Mouse (Mus musculus) T-helper 1 cell (primary cell): Measurements from ENCODE around the gene Otulin.

ENCODE experiments used
- in situ Hi-C: fragments of 300-600 bp; cut with MboI, MseI; formaldehyde crosslinking; loops from one replicate; pipeline ENCODE4 v1.15.1; 2025; ENCODE audit warnings: high pct_unique_total_duplicates

Gene Otulin

DNA sequence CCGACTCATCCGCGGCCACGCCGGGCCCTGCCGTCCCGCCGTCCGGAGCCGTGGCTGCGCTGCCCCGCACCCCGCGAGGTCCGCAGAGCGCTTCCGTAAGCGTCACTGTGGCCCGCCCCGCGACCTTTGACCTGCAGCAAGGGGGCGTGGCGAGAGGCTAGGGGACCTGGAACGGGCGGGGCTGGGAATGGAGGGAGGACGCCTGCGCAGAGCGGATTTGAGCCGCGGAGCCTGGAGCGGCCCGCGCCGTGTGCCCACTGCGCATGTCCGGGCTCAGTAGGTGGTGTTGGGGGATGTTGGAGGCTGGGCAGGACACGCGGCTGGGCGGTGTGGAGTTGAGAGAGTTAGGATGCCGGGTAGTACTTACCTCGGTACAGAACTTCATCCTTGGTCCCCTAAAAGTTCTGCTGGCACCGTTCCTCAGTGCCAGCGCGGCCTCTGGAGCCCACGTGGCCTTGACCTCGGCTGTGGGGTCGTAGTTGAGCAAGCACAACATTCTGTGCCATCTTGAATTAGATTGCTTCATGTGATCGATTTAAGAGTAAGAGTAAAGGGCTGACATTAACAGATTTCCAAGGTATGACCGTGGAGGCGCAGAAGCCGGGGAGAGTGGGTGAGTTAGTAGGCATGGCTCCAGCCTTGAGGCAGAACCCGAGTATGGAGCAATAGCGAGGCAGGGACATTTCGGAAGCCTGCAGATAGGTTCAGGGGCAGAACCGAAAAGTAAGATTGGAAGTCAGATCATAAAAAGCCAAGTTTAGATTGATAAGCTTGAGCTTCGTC lies at the start of gene Otulin:
TSS of gene Otulin (minus strand) at position 93 of the 783 bp plus-strand sequence.
- in situ Hi-C loops: no loop called here

DNA sequence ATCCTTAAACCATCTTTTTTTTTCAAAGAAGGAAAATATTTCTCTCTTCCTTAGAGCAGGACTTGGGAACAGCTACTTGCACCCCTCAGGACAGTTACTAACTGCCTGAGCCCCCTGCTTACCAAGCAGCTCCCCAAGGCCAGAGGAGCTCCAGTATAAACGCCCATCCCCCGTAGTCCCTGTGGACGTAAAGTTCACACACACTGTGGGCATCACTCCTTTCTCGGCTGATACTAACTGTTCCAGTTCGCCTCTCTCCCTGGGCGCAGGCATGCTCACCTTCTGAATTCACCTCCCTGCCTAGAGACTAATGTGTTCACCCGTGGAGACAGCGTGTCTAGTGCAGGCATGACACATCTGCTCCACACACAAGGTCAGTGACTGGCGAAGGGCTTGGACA lies 48.0 kb upstream of the Otulin start:
- in situ Hi-C loops: no loop called here

DNA sequence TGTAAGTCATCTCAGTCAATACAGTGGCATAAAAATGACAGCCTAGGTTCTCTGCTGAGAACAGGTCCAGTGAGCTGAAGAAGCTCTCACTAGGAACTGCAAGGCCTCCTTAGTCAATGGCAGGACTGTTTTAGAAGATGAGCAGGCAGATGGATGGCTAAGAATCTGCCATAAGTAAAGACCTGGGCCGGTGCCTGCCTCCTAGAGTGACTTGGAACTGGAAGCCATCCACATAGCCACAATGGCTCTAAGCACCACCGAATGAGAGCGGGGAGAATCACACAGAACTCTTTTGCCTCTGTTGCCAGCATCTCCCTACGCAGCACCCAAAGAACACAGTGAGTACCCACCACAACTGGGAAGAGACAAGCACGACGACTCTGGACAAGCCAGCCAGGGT lies 47.3 kb upstream of the Otulin start:
- in situ Hi-C loops: no loop called here

DNA sequence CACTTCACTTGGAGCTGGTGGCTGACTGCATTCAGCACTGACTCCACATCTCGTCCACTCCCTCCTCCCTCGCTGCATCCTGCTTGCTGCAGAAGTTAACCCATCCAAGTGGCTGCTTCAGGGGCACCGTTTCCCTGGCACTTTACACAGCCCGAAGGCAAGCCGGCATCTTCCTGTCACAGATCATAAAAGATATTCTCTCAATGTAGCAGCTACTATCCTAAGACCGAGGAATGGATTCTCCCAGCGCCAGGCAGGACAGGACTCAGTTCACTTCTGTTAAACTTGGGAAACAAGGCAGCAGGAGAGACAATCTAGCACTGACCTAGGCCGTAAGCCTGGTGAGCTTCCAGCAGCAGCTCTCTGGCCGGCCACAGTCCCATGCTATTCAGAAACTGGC lies 45.7 kb upstream of the Otulin start:
- in situ Hi-C loops: no loop called here

DNA sequence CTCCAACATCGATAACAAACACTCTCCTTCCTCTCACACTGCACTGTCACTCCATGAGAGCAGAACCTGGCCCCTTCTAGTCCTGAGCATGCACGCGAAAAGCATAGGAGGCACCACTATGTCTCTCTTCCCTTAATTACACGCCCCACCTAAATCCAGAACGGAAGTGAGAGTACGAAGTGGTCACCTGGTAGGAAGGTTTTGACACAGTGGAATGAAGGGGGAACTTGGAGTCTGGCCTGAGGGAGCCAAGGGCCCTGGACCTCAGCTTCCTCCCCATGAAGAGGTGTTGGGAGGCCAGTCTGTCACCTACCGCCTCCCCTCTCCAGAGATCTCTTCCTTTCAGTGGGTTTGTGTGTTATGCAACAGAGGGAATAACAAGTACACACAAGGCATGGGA lies 44.6 kb upstream of the Otulin start:
- in situ Hi-C loops: no loop called here

DNA sequence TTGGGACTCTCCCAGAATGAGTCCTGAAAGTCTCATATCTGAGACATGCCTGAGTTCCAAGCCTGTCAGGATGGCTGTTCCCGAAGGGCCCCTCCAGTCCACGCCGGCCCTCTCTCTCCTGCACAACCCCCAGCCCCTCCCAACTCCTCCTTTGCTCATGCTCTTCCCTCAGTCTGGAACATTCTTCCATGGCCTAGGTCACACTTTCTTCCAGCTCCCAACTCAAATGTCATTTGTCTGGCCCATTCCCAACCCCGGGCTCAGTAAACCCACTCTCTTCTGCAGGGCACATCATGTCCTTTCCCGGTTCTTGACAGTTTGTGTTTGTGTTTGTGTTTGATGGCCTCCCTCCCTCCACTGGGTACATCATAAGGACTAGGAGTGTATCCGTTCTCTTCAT lies 43.5 kb upstream of the Otulin start:
- in situ Hi-C loops: no loop called here

DNA sequence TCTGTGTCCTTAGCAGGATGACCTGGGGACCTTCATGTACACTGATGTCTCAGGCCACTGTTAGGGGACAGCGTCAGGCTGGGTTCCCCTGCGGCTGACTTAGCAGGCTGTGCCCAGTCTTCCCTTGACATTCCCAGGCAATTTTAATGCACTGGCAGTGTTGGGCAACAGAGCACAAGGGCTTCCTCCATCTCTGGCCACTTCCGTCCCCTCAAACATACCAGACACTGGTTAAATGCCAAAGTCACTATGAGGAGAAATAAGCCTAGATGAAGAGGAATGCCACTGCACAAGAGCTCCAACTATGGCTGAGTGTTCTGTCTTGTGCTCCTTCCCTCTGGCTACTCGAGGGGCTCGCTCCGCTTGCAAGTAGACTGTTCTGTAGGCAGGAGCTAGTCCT lies 42.7 kb upstream of the Otulin start:
- in situ Hi-C loops: no loop called here

DNA sequence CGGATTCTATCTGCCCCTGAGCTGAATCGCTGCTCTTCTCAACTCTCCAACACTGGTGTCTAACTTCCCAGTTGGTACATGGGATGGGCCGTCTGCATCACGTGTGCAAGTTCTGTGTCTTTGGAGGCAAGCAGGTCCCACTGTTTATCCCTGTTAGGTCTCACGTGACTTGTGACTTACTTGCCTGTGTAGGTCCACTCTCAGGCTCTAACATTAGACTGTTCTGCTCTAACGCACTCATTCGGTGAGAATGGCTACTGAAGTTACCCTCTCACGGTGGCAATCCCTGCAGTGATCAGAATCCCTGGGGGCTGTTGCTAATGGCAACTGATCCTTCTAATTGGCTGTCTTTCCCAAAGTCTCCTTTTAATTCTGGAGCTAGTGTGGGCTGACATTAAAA lies 41.8 kb upstream of the Otulin start:
- in situ Hi-C loops: no loop called here

DNA sequence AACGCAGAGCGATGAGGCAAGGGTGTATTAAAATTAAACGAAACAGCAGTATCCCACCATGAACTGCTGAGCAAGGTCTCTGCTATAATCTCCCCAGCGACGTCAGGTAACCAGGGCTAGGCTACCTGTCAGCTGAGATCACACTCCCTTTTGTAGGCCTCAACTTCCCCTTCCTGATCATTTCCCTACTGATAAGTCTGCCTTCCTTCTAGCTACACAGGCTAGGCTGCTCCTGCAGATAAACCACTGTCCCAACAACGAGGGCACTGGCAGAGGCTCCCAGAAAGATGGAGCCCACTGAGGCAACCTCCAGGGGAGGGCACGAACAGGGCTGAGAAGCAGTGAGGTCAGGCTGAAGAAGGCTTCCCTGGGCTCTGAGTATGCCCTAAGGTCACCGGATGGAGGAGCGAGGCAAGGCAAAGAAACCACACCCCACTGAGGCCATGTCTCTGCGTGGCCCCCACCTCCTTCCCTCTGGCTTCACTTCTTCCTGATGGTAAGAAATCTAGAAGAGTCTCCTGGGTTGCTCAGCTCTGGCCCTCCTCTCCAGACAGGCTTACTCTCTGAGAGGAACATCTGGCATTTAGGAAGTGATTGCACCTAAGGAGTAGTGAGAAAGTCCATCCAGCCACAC lies 41.2 kb upstream of the Otulin start:
- in situ Hi-C loops: no loop called here

DNA sequence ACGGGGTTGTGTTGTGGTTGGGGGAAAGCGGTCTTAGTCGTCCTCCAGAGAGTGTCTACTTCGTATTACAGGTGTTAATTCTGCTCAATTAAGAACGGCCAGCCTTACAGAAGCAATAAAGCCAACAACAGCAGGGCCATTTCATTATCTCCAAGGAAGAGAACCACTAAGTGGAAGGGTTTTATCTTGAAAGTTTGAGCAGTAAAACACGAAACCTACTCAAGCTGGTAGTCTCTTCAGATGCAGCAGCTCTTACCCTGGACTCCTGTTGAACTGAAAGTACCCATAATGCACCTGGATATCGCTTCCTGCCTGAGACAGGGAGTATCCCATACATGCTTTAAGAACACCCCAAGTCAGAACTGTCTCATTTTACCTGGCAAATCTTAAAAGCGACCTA lies 40.2 kb upstream of the Otulin start:
- in situ Hi-C loops: no loop called here

DNA sequence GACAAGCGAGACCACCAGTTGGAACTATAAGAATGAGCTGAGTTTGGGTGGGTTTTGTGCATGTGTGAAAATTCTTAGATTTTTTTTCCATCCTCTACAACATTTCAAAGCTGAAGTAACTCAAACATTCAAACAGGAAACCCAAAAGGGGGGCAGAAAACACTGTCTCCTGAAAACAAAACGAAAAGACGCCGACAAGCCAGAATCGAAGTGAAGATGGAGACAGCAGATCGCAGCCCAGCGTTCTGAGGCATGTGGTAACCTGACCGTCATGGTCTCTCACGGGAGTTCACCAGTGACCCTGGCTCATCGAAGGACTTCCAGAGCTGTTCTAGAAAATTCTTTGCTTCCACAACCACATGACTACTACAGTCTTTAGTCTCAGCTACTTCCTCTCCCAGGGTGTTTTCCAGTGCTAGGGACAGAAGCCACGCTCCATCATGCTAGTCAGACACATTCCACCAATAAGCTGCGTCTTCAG lies 39.5 kb upstream of the Otulin start:
- in situ Hi-C loops: loop anchor here (5.0 kb wide), 1 partner anchor 182 kb away; no protein-coding TSS in a partner anchor

DNA sequence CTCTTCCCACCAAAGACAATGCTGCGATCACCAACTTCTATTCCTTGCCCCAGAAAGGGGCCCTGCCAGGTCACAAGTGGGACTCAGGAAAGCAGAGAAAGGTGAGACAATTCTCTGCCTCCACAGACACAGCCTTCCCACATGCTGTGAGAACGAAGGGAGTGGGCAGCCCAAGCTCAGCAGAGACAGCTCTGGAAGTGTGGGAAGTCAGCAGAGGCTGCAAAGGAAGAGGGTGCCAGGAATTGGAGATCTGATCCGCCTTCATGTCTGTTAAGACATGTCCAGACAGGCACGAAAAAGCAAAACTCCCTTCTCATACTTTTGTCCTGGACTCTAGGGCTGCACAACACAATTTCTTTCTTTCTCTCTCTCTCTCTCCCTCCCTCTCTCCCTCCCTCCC lies 38.8 kb upstream of the Otulin start:
- in situ Hi-C loops: loop anchor here (5.0 kb wide), 1 partner anchor 183 kb away; no protein-coding TSS in a partner anchor

DNA sequence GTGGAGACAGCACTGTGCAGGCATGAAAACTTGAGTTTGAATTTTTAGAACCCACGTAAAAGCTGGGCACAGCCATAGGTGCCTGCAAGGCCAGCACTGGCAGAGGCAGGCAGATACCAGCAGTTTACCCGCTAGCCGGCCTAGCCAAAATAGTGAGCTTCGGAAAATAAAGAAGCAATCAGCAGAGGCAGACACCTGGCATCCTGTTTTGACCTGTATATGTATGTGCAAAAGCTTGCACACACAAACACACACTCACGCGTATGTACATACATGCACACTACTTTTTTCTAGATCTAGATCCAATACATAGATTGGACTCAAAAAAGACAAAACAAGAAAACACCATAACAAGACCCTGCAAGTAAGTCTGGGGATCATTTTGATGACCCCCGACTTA lies 38.1 kb upstream of the Otulin start:
- in situ Hi-C loops: loop anchor here (5.0 kb wide), 1 partner anchor 184 kb away; no protein-coding TSS in a partner anchor

DNA sequence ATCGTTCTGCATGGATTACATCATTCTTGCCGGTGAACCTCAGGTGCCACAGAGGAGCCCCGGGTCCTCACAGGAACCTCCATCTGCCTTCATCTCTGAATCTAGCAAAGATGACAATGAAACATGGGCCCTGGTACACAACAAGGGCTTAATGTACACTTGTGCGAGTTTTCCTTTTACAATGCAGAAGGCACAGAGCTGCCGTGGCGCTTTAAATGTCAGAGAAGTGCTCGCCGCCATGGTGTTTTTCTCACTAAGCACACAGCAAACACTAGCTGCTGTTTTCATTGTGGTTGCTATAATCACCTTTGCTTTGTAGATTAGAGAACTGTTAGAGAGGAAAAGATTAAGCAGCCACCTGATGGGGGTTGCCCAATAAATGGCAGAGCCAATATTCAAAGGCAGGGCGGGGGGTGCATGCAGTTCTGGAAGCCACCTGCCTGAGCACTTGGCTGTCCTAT lies 37.5 kb upstream of the Otulin start:
- in situ Hi-C loops: loop anchor here (5.0 kb wide), 1 partner anchor 184 kb away; no protein-coding TSS in a partner anchor

DNA sequence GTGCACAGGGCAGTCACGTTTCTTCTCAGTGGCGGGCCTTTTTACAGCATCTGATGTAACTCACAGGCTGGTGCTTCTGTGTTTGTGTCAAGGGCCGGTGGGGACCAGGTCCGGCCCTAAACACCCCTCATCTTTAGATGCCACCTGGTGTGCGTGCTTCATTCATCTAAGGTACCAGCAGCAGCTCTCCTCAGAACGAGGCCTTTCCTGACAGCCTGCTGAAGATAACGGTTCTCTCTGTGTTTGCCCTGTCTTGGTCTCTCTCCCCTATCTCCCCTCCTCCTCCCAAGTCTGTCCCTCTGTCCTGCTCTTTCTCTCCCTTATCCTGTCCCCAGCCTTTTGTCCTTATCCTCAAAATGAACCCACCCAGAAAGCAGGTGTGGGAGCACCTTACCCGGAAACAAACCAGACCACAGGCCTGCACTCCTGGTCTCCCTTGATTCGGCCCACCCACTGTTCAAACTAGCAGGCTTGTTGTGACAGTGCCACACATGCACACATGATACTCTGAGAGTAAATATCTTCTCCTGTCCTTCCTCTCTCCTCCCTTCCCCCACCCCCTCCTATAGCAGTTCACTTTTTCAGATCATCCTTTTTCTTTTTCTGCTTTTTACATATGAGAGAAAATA lies 36.5 kb upstream of the Otulin start:
- in situ Hi-C loops: loop anchor here (5.0 kb wide), 1 partner anchor 185 kb away; no protein-coding TSS in a partner anchor

DNA sequence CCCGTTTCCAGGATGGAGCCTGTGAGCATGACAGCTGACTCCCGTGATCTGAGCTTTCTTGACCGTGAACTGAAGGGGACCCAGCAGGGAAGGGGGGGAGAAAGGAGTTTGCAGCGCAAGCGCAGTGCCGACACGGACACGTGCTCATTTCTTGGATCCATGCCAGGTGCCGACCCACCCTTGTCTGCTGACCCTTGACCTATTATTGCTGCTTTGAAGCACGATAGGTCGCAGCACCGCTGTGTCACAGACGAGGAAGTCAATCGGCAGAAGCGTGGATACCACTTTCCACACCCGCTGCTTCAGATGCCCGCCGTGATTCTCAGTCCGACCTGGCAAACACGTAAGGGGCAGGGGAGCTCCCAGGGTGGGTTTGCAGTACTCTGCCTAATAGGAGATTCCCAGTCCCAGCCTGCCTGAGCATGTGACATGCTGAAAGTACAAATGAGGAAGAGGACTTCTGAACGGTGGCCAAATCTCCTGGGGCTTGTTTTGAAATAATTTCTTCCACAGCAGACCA lies 35.0 kb upstream of the Otulin start:
- in situ Hi-C loops: loop anchor here (5.0 kb wide), 1 partner anchor 187 kb away; no protein-coding TSS in a partner anchor

DNA sequence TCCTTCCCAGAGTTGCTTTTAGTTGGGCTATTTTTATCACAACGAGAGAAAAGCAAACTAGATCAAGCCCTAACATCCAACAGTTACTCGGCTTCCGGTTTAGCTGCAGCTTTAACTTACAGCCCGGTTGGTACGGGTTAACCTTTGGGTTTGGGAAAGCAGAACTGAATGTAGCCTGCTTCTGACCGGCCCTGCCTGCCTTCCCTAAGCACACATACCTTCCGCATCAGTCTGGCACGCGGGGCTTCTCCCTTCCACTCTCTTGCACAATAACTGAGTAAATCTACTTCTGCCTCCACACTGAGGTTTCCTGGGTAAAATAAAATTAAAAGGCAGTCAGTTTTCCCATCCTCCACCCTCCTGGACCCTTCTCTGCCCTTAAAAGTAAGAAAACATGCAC lies 33.6 kb upstream of the Otulin start:
- in situ Hi-C loops: no loop called here

DNA sequence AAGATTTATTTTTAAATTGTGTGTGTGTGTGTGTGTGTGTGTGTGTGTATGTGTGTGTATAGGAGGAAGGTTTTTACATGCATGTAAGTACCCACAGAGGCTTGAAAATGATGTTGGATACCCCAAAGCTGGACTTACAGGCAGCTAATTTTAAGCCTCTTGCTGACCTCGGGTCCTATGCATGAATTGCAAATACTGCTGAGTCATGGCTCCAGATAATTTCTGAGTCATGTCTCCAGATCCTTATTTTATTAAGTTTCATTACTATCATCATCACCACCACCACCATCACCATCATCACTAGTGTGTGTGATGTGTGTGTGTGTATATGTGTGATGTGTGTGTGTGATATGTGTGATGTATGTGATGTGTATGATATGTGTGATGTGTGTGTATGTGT lies 32.2 kb upstream of the Otulin start:
- in situ Hi-C loops: no loop called here

DNA sequence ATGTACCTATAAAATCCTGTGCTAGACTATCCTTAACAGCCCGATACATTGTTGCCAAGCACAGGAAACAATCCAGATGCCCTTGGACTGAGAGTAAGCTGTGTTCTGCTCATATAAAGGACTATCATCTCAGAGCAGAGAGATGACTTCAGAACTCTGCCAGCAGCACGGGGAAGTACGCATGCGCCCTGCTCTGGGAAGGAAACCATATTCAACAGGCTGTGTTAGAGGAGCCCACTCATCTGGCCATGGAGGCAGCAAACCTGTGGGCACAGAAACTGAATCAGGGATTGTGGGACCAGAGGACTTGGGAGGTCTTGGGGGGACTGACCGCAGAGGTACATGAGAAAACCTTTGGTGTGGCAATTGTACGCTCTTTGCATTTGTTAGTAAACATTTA lies 31.2 kb upstream of the Otulin start:
- in situ Hi-C loops: no loop called here

DNA sequence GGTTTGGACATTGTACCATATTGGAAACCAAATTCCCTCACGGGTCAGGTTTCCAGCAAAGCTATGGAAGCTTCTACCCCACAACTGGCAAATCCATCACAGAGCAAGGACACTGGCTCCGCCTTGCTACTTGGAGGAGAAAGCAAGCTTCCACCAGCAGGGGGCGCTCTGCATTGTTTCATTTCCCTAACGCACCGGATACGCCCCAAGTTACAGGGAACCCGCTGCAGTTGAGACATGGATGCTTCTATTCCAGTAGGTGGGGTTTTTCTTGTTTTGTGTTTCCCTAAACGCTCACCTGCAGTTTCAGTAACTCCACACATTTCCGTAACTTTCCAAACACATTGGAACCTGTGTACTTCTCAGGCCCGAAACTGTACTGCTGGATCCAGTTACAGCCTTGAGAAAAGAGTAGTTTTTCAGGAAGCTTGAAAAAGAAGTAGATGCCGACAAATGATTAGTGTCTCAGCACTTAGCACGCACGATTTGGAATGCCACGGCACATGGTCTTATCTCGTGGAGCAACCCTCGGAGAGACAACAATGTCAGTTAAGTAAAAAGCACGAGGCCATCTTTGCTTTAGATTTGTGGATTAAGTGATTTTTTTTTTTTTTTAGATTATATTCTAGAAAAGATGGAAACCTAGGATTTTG lies 29.2 kb upstream of the Otulin start:
- in situ Hi-C loops: loop anchor here (5.0 kb wide), 1 partner anchor 58 kb away; no protein-coding TSS in a partner anchor

DNA sequence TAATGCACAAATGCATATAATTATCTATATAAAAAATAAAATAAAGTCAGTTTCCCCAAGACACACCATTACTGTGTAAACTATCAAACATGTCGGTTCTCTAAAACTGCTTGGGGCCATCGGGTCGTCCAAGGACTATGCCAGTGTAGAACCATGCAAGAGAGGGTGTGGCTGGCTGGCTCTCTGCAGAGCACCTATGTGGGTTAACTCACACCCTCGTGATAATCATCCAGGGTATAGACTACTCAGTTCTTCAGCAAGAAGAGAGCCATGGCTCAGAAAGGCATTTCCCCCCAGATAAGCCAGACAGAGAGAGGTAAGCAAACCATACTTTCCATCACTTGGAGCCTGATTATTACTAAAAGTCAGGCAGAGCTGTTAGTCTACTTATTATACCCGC lies 28.6 kb upstream of the Otulin start:
- in situ Hi-C loops: loop anchor here (5.0 kb wide), 1 partner anchor 58 kb away; no protein-coding TSS in a partner anchor
